8 mouse cellular contexts compared by ENCODE assay signal in the genomic region with DNA sequence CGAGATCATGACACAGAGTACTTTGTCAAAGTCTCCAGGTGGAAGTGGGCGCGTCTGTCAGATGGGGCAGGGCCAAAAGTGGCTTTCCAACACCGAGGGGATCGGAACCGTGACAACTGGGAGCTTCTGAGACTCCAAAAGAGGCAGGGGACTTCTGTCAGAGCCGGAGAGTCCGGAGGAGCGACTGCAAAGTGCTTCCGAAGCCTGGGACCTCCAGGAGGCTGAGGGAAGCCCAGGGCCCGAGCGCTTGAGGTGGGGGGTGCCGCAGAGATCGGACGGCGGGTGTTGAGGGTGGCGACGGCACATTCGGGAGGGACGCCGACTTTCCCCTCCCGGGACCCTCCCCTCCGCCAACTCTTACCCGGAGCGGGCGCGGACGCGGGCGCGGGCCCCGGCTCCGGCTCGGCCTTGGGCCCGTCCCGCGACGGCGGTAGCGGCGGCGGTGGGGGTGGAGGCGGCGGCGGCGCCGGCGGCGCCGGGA. TPM values are rescaled to one million over a fixed set of nuclear protein-coding genes. Genes with fewer than 3 reads are reported as not detected.
A peak's percentile ranks its signal among the peaks of the same experiment; 100 is the strongest.
DNase-seq lines count a peak whose midpoint lies in the region; ATAC-seq and TF ChIP-seq lines count a peak whose summit lies in the region.

No protein-coding gene starts in this region.

- ATAC-seq in hindbrain, postnatal 0 days: peak; percentile 54
- ATAC-seq in midbrain, embryonic 12.5 days (ENCODE audit: low FRiP score, low read depth): peak; percentile 63

- H3K4me3 ChIP-seq in hindbrain, postnatal 0 days (ENCODE audit: low read length): peak overlapping the region; percentile 98
- peak overlapping the region; percentile 96 for H3K4me3 ChIP-seq in midbrain, embryonic 12.5 days

- DNase-seq in embryo, embryonic 10 days (ENCODE audit: low spot score): peak; percentile 27
- no peak for DNase-seq in embryo, embryonic 11 days
- DNase-seq in 416B (ENCODE audit: low read depth): peak; percentile 24
- peak; percentile 44 for DNase-seq in embryo, embryonic 9.5 days (ENCODE audit: extremely low spot score)
- no peak for DNase-seq in hindbrain, postnatal 0 days (ENCODE audit: low spot score)
- no peak for DNase-seq in urinary bladder, postnatal 10 days (ENCODE audit: low spot score)
- DNase-seq in gastrocnemius, adult 8-10 months (ENCODE audit: low spot score in 2 of 2): no peak

- H3K36me3 ChIP-seq in hindbrain, postnatal 0 days (ENCODE audit: insufficient read depth, low read length): peaks cover 22% of the 10 kb centered on the region
- peaks cover 44% of the 10 kb centered on the region for H3K36me3 ChIP-seq in midbrain, embryonic 12.5 days

- H3K9me3 ChIP-seq in hindbrain, postnatal 0 days (ENCODE audit: low read length): no peaks in the 10 kb centered on the region
- no peaks in the 10 kb centered on the region for H3K9me3 ChIP-seq in midbrain, embryonic 12.5 days

- WGBS in hindbrain, postnatal 0 days: under 1% methylated on average over 25 of the region's 50 CpGs
- under 1% methylated on average over 22 of the region's 50 CpGs for WGBS in midbrain, embryonic 12.5 days

- H3K27ac ChIP-seq in hindbrain, postnatal 0 days: peak overlapping the region; percentile 78
- H3K27ac ChIP-seq in midbrain, embryonic 12.5 days (replicated peaks): peak overlapping the region; percentile 73

- H3K27me3 ChIP-seq in hindbrain, postnatal 0 days (ENCODE audit: insufficient read depth, low read length): no peaks in the 10 kb centered on the region
- H3K27me3 ChIP-seq in midbrain, embryonic 12.5 days: 0 out of 2 replicates have a peak, but pooled peaks cover 3% of the 10 kb centered on the region

- TF ChIP-seq CTCF in hindbrain, postnatal 0 days (IDR thresholded peaks at IDR 0.05; ENCODE audit: low read depth): no peak

- peaks cover 10% of the 10 kb centered on the region for H3K4me1 ChIP-seq in hindbrain, postnatal 0 days (ENCODE audit: insufficient read depth, low read length)
- peaks cover 27% of the 10 kb centered on the region for H3K4me1 ChIP-seq in midbrain, embryonic 12.5 days

- peak overlapping the region; percentile 95 for H3K4me2 ChIP-seq in hindbrain, postnatal 0 days (ENCODE audit: low read depth, low read length)
- H3K4me2 ChIP-seq in midbrain, embryonic 12.5 days (replicated peaks): peak overlapping the region; percentile 90

- H3K9ac ChIP-seq in hindbrain, postnatal 0 days (replicated peaks; ENCODE audit: low read length): peak overlapping the region; percentile 98
- peak overlapping the region; percentile 93 for H3K9ac ChIP-seq in midbrain, embryonic 12.5 days (replicated peaks)

RNA-seq across cellular contexts. Expression of a gene that starts 13.5 kb away (rescaled TPM):
- 73.6 and 76.3 TPM in 2 replicates for total RNA-seq in hindbrain, postnatal 0 days (2014; rRNA removed)
- polyA plus RNA-seq in hindbrain, postnatal 0 days (2015; fragmentation: Nextera tagmentation; extraction: Ambion mirVana): 95.7 and 103 TPM in 2 replicates
- polyA plus RNA-seq in midbrain, embryonic 12.5 days (2016; fragmentation: Nextera tagmentation; extraction: Ambion mirVana): 131 and 133 TPM in 2 replicates
- total RNA-seq in gastrocnemius, adult 8-10 months (2022): 10 to 100 TPM; 29.4 to 41.8 (median 37.5) TPM

RNA-seq across cellular contexts. Expression of a gene that starts 25.4 kb away (rescaled TPM):
- 50.4 and 56.8 TPM in 2 replicates for total RNA-seq in hindbrain, postnatal 0 days (2014; rRNA removed)
- 24.2 and 28.4 TPM in 2 replicates for polyA plus RNA-seq in hindbrain, postnatal 0 days (2015; fragmentation: Nextera tagmentation; extraction: Ambion mirVana)
- 47.2 and 50.2 TPM in 2 replicates for polyA plus RNA-seq in midbrain, embryonic 12.5 days (2016; fragmentation: Nextera tagmentation; extraction: Ambion mirVana)
- 10 to 100 TPM; 13.5 to 14.1 (median 13.6) TPM for total RNA-seq in gastrocnemius, adult 8-10 months (2022)

RNA-seq across cellular contexts. Expression of a gene that starts 39.5 kb away (rescaled TPM):
- 1.2 and 2.8 TPM in 2 replicates for total RNA-seq in hindbrain, postnatal 0 days (2014; rRNA removed)
- polyA plus RNA-seq in hindbrain, postnatal 0 days (2015; fragmentation: Nextera tagmentation; extraction: Ambion mirVana): 0.61 and 1.2 TPM in 2 replicates
- 0.59 and 1.1 TPM in 2 replicates for polyA plus RNA-seq in midbrain, embryonic 12.5 days (2016; fragmentation: Nextera tagmentation; extraction: Ambion mirVana)
- total RNA-seq in gastrocnemius, adult 8-10 months (2022): not detected

RNA-seq across cellular contexts. Expression of a gene that starts 42.8 kb away (rescaled TPM):
- 94.4 and 108 TPM in 2 replicates for total RNA-seq in hindbrain, postnatal 0 days (2014; rRNA removed)
- polyA plus RNA-seq in hindbrain, postnatal 0 days (2015; fragmentation: Nextera tagmentation; extraction: Ambion mirVana): 66.4 and 75.2 TPM in 2 replicates
- 140 and 151 TPM in 2 replicates for polyA plus RNA-seq in midbrain, embryonic 12.5 days (2016; fragmentation: Nextera tagmentation; extraction: Ambion mirVana)
- total RNA-seq in gastrocnemius, adult 8-10 months (2022): 10 to 100 TPM; 27.5 to 36.4 (median 34.5) TPM

Comparison
In these comparisons a context has a peak if more than half of its experiments do, and no peak if none do; other contexts are left out.
1. DNase-seq: peak in embryo, embryonic 10 days (single experiment), 416B (single experiment) and embryo, embryonic 9.5 days (single experiment); none in embryo, embryonic 11 days (single experiment), hindbrain, postnatal 0 days (single experiment), urinary bladder, postnatal 10 days (single experiment) and gastrocnemius, adult 8-10 months (0 of 2).